22 mouse cellular contexts compared by ENCODE assay signal in genomic region chr2:110985853-110986271, GRCm38 (mm10). TPM values are rescaled to one million over a fixed set of nuclear protein-coding genes. Genes with fewer than 3 reads are reported as not detected.
DNase-seq lines count a peak whose midpoint lies in the region; ATAC-seq and TF ChIP-seq lines count a peak whose summit lies in the region.
"Had no signal": no experiment of that assay in that cellular context is flagged by ENCODE, and none has a peak within 500 bp of the region (broad histone marks: within the 10 kb centered on the region; RNA-seq: fewer than 3 reads in every experiment).

No protein-coding gene starts in this region.

- H3K4me1 ChIP-seq in hindbrain, postnatal 0 days (ENCODE audit: insufficient read depth, low read length) = no peaks in the 10 kb centered on the region
- H3K4me1 ChIP-seq in hindbrain, embryonic 13.5 days (replicated peaks) = no peaks in the 10 kb centered on the region
- H3K4me1 ChIP-seq: embryonic facial prominence, embryonic 13.5 days; heart, embryonic 12.5 days; limb, embryonic 10.5 days; liver, embryonic 12.5 days had no signal

- TF ChIP-seq POLR2A in brain, embryonic 14.5 days (IDR thresholded peaks at IDR 0.05; ENCODE audit: borderline replicate concordance, extremely low read depth, insufficient read depth, insufficient read length, poor library complexity, severe bottlenecking) = no peak

- no peak overlapping the region for H3K9ac ChIP-seq in hindbrain, postnatal 0 days (replicated peaks; ENCODE audit: low read length)
- no peak overlapping the region for H3K9ac ChIP-seq in hindbrain, embryonic 13.5 days
- H3K9ac ChIP-seq: embryonic facial prominence, embryonic 13.5 days; heart, embryonic 12.5 days; liver, embryonic 12.5 days; lung, embryonic 14.5 days had no signal

- TF ChIP-seq CTCF in hindbrain, postnatal 0 days (IDR thresholded peaks at IDR 0.05; ENCODE audit: low read depth) = no peak
- no peak for TF ChIP-seq CTCF in brain, embryonic 14.5 days (IDR thresholded peaks at IDR 0.05; ENCODE audit: borderline replicate concordance, extremely low read depth, insufficient read depth, insufficient read length)

- DNase-seq in hindbrain, postnatal 0 days (ENCODE audit: low spot score) = peak; percentile 59
- DNase-seq in brain, adult 2 months (ENCODE audit: low read depth, low spot score) = peak; percentile 96
- peak; percentile 41 for DNase-seq in brain, embryonic 14.5 days (ENCODE audit: low read depth)
- DNase-seq in cerebellum, postnatal 10 days = peak; percentile 62
- no peak for DNase-seq in spleen, postnatal 14 days (ENCODE audit: low spot score in 2 of 2)
- no peak for DNase-seq in urinary bladder, postnatal 14 days (ENCODE audit: low spot score)
- DNase-seq: gastrocnemius, adult 2 months; kidney, adult 2 months; kidney, postnatal 14 days; lung, embryonic 14.5 days; midbrain, embryonic 14.5 days; right cerebral cortex, adult 18-20 months; spleen, adult 18-20 months had no signal

- peak; percentile 74 for ATAC-seq in hindbrain, postnatal 0 days
- no peak for ATAC-seq in hindbrain, embryonic 13.5 days (ENCODE audit: low FRiP score)
- ATAC-seq: CD4-positive, CD25-positive, alpha-beta regulatory T cell, adult 4 months; liver, embryonic 12.5 days had no signal

- H3K4me3 ChIP-seq in hindbrain, postnatal 0 days (ENCODE audit: low read length) = no peak overlapping the region
- H3K4me3 ChIP-seq in hindbrain, embryonic 13.5 days = no peak overlapping the region
- H3K4me3 ChIP-seq: embryonic facial prominence, embryonic 13.5 days; gastrocnemius, adult 2 months; heart, embryonic 12.5 days; limb, embryonic 10.5 days; liver, embryonic 12.5 days had no signal

- H3K4me2 ChIP-seq in hindbrain, postnatal 0 days (ENCODE audit: low read depth, low read length) = no peak overlapping the region
- no peak overlapping the region for H3K4me2 ChIP-seq in hindbrain, embryonic 13.5 days
- H3K4me2 ChIP-seq: embryonic facial prominence, embryonic 13.5 days; heart, embryonic 12.5 days; liver, embryonic 12.5 days; lung, embryonic 14.5 days had no signal

- 58% methylated on average over 2 of the region's 2 CpGs for WGBS in hindbrain, postnatal 0 days
- 83% methylated on average over 2 of the region's 2 CpGs for WGBS in hindbrain, embryonic 13.5 days

- no peaks in the 10 kb centered on the region for H3K36me3 ChIP-seq in hindbrain, postnatal 0 days (ENCODE audit: insufficient read depth, low read length)
- H3K36me3 ChIP-seq in hindbrain, embryonic 13.5 days = no peaks in the 10 kb centered on the region
- H3K36me3 ChIP-seq: embryonic facial prominence, embryonic 13.5 days; G1E; heart, embryonic 12.5 days; limb, embryonic 10.5 days; liver, embryonic 12.5 days had no signal

- no peaks in the 10 kb centered on the region for H3K27me3 ChIP-seq in hindbrain, postnatal 0 days (ENCODE audit: insufficient read depth, low read length)
- no peaks in the 10 kb centered on the region for H3K27me3 ChIP-seq in hindbrain, embryonic 13.5 days
- H3K27me3 ChIP-seq: embryonic facial prominence, embryonic 13.5 days; heart, embryonic 12.5 days; liver, embryonic 12.5 days had no signal

- peak overlapping the region; percentile 51; the same call in 1 of the 2 replicates for H3K27ac ChIP-seq in hindbrain, postnatal 0 days
- no peak overlapping the region for H3K27ac ChIP-seq in hindbrain, embryonic 13.5 days
- H3K27ac ChIP-seq: embryonic facial prominence, embryonic 13.5 days; gastrocnemius, adult 2 months; limb, embryonic 10.5 days; liver, embryonic 12.5 days had no signal

- H3K9me3 ChIP-seq in hindbrain, postnatal 0 days (ENCODE audit: low read length) = no peaks in the 10 kb centered on the region
- H3K9me3 ChIP-seq in hindbrain, embryonic 13.5 days = no peaks in the 10 kb centered on the region
- H3K9me3 ChIP-seq: embryonic facial prominence, embryonic 13.5 days; G1E; heart, embryonic 12.5 days; limb, embryonic 10.5 days; liver, embryonic 12.5 days had no signal

RNA-seq across cellular contexts. Expression of gene Ano3, which starts 35.1 kb away (rescaled TPM):
- 1.4 and 2.6 TPM in 2 replicates for total RNA-seq in hindbrain, postnatal 0 days (2014; rRNA removed)
- polyA plus RNA-seq in hindbrain, postnatal 0 days (2015; fragmentation: Nextera tagmentation; extraction: Ambion mirVana) = 0.89 and 1.2 TPM in 2 replicates
- 0.89 and 1.1 TPM in 2 replicates for polyA plus RNA-seq in hindbrain, embryonic 13.5 days (2015; fragmentation: Nextera tagmentation; extraction: Ambion mirVana)
- polyA plus RNA-seq in brain, embryonic 14.5 days (2012; rRNA removed) = 0.77 and 0.83 TPM in 2 replicates
- total RNA-seq: common myeloid progenitor, adult 5-6 weeks; granulocyte monocyte progenitor cell, adult 5-6 weeks had no signal

Comparison
In these comparisons a context has a peak if more than half of its experiments do, and no peak if none do; other contexts are left out.
1. DNase-seq: peak in hindbrain, postnatal 0 days (single experiment), brain, adult 2 months (single experiment), brain, embryonic 14.5 days (single experiment) and cerebellum, postnatal 10 days (2 of 2); none in spleen, postnatal 14 days (0 of 2) and urinary bladder, postnatal 14 days (single experiment).